Mouse (Mus musculus): ENCODE results near the gene Mad2l2.
"Not testable (repeated sequence)": the region's sequence is repeated elsewhere in the genome, so short reads cannot be mapped to it uniquely, and the experiment has no call there.

Gene Mad2l2

DNA sequence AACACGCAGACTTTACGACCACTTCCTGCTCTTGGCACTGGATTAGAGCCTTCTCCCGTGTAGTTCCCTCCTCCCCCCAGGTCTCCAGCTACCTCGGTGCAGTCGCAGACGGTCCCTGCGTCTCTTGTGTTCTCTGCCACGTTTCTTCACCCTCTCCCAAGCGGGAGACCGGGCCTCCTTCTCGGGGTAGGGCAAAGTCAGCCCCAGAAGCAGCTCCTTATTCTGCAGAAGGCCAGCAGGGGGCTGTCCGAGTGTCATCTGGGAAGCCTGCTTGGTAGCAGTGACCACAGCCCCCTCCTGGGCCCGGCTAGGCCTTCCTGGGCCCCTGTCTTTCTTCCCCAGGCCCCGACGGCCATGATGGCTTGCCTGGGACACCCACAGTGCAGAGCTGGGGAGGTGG lies 14.7 kb upstream of the Mad2l2 start:
- Histone ChIP-seq H3K36me3 (ENCODE audit: insufficient read depth, low read length) (no peaks in the 10 kb centered on the region), H3K27me3 (ENCODE audit: insufficient read depth, low read length) (no peaks in the 10 kb centered on the region; the same call in 1 of the 2 replicates), H3K4me3 (replicated peaks; ENCODE audit: low read length) (peak overlapping the region; percentile 46), H3K9me3 (ENCODE audit: low read length) (peaks cover 6% of the 10 kb centered on the region; the same call in 1 of the 2 replicates), H3K4me1 (replicated peaks; ENCODE audit: low read depth, low read length) (peaks cover 35% of the 10 kb centered on the region)
- TF ChIP-seq NANOG (IDR thresholded peaks at IDR 0.05; ENCODE audit: borderline replicate concordance, low read length) = no peak
- TF ChIP-seq CTCF (conservative IDR thresholded peaks at IDR 0.05; ENCODE audit: low read length) = no peak; the same call in 1 of the 2 replicates
- no peak for TF ChIP-seq POU5F1 (IDR thresholded peaks at IDR 0.05; ENCODE audit: borderline replicate concordance, low read length)

DNA sequence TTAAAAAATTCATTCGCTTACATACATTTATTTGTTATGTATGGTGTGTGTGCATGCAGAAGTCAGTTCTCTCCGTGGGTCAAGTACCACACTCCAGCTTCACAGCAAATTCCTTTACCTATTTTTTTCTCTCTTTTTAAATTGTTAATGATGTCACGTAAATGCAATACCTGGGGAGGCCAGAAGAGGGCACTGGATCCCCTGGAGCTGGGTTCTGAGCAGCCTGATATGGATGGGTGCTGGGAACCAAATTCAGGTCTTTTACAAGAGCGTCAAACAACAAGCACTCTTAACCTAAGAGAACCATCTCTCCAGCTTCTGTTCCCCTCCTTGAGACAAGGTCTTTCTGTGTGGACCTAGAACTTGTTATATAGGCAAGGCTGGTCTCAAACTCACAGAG lies 13.5 kb upstream of the Mad2l2 start:
- H3K27me3 ChIP-seq (ENCODE audit: insufficient read depth, low read length) = no peaks in the 10 kb centered on the region; the same call in 1 of the 2 replicates
- H3K4me1 ChIP-seq (replicated peaks; ENCODE audit: low read depth, low read length) = peaks cover 47% of the 10 kb centered on the region
- TF ChIP-seq NANOG (IDR thresholded peaks at IDR 0.05; ENCODE audit: borderline replicate concordance, low read length) (no peak), CTCF (conservative IDR thresholded peaks at IDR 0.05; ENCODE audit: low read length) (peak; percentile 50), POU5F1 (IDR thresholded peaks at IDR 0.05; ENCODE audit: borderline replicate concordance, low read length) (no peak)
- no peak overlapping the region for H3K4me3 ChIP-seq (replicated peaks; ENCODE audit: low read length)
- H3K36me3 ChIP-seq (ENCODE audit: insufficient read depth, low read length) = no peaks in the 10 kb centered on the region
- peaks cover 6% of the 10 kb centered on the region; the same call in 1 of the 2 replicates for H3K9me3 ChIP-seq (ENCODE audit: low read length)

DNA sequence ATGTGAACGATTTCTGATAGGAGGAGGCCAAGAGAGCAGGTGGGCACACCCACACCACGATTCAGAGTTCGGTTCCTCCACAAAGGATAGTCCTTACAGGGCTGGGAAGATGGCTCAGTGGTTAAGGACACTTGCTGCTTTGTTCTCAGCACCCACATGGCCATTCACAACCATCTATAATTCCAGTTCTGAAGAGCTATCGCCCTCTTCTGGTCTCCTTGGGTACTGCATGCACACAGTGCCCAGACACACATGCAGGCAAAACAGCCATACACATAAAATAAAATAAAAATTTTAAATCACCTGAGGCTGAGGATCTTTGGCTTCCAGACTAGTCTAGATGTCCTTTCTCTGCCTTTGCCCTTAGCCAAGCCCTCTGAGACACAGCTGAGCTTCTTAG lies 12.8 kb upstream of the Mad2l2 start:
- peaks cover 6% of the 10 kb centered on the region; the same call in 1 of the 2 replicates for H3K9me3 ChIP-seq (ENCODE audit: low read length)
- H3K4me3 ChIP-seq (replicated peaks; ENCODE audit: low read length) = no peak overlapping the region
- peaks cover 47% of the 10 kb centered on the region for H3K4me1 ChIP-seq (replicated peaks; ENCODE audit: low read depth, low read length)
- H3K36me3 ChIP-seq (ENCODE audit: insufficient read depth, low read length) = no peaks in the 10 kb centered on the region
- H3K27me3 ChIP-seq (ENCODE audit: insufficient read depth, low read length) = no peaks in the 10 kb centered on the region; the same call in 1 of the 2 replicates
- TF ChIP-seq CTCF (conservative IDR thresholded peaks at IDR 0.05; ENCODE audit: low read length) = peak; percentile 94
- no peak for TF ChIP-seq POU5F1 (IDR thresholded peaks at IDR 0.05; ENCODE audit: borderline replicate concordance, low read length)
- TF ChIP-seq NANOG (IDR thresholded peaks at IDR 0.05; ENCODE audit: borderline replicate concordance, low read length) = no peak

DNA sequence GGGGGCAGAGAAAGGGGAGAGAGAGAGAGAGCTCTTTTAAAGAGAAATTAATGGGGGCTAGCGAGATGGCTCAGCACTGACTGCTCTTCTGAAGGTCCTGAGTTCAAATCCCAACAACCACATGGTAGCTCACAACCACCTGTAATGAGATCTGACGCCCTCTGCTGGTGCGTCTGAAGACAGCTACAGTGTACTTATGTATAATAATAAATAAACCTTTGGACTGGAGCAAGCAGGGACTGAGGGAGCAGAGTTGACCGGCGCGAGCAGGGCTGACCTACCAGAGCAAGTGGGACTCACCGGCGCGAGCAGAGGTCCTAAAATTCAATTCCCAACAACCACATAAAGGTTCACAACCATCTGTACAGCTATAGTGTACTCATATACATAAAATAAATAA lies 10.6 kb upstream of the Mad2l2 start:
- TF ChIP-seq CTCF (conservative IDR thresholded peaks at IDR 0.05; ENCODE audit: low read length) = 0 out of 2 replicates have a peak, but pooled peaks have one; percentile 7

DNA sequence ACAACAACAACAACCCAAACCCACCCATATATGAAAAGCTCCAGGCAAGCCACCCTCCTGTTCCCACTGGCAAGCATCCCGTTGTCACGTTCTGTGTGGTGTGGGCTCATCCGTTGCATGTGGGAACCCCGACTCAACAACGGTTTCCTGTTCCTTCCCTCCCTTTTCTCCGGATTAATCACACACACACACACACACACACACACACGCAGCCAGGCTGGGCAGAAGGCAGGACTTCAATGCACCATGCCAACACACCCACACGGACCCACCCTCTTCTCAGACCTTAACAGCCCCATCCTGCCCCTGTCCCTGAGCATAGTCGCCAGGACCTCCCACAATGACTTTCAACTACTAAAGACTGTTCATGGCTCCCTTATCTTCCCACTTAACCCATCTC lies 9.6 kb upstream of the Mad2l2 start:
- no peak for TF ChIP-seq NANOG (IDR thresholded peaks at IDR 0.05; ENCODE audit: borderline replicate concordance, low read length)
- no peaks in the 10 kb centered on the region for H3K36me3 ChIP-seq (ENCODE audit: insufficient read depth, low read length)
- peaks cover 11% of the 10 kb centered on the region for H3K27me3 ChIP-seq (ENCODE audit: insufficient read depth, low read length)
- no peak overlapping the region for H3K4me3 ChIP-seq (replicated peaks; ENCODE audit: low read length)
- H3K9me3 ChIP-seq (ENCODE audit: low read length) = peaks cover 6% of the 10 kb centered on the region; the same call in 1 of the 2 replicates
- H3K4me1 ChIP-seq (replicated peaks; ENCODE audit: low read depth, low read length) = peaks cover 43% of the 10 kb centered on the region

More for the DNA sequence above, 10.6 kb upstream of the Mad2l2 start:
- H3K4me1 ChIP-seq (replicated peaks; ENCODE audit: low read depth, low read length) = peaks cover 53% of the 10 kb centered on the region
- H3K36me3 ChIP-seq (ENCODE audit: insufficient read depth, low read length); H3K9me3 ChIP-seq (ENCODE audit: low read length); H3K4me3 ChIP-seq (replicated peaks; ENCODE audit: low read length); H3K27me3 ChIP-seq (ENCODE audit: insufficient read depth, low read length): not testable (repeated sequence)

DNA sequence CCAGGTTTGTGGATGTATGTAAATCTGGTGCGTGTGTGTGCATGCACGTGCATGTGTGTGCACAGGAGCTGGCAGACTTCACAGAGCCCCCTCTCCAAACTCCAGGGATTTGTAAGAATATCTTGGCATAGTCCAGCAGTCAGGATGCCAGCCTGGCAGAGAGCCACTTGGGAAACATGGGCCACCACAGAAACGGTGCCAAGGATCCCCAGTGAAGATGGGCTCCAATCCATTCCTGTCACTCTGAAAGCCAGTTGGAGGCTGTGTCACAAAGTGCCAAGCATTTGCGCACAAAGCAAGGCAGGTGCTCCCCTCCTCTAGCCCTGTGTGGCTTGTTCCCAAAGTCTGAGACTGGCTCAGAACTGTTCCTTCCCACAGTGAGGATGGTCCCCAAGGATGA lies 8.8 kb upstream of the Mad2l2 start:
- no peak overlapping the region for H3K4me3 ChIP-seq (replicated peaks; ENCODE audit: low read length)
- TF ChIP-seq CTCF (conservative IDR thresholded peaks at IDR 0.05; ENCODE audit: low read length) (no peak), POU5F1 (IDR thresholded peaks at IDR 0.05; ENCODE audit: borderline replicate concordance, low read length) (no peak), NANOG (IDR thresholded peaks at IDR 0.05; ENCODE audit: borderline replicate concordance, low read length) (no peak)
- no peaks in the 10 kb centered on the region for H3K36me3 ChIP-seq (ENCODE audit: insufficient read depth, low read length)
- peaks cover 6% of the 10 kb centered on the region; the same call in 1 of the 2 replicates for H3K9me3 ChIP-seq (ENCODE audit: low read length)
- H3K4me1 ChIP-seq (replicated peaks; ENCODE audit: low read depth, low read length) = peaks cover 39% of the 10 kb centered on the region
- H3K27me3 ChIP-seq (ENCODE audit: insufficient read depth, low read length) = peaks cover 13% of the 10 kb centered on the region

DNA sequence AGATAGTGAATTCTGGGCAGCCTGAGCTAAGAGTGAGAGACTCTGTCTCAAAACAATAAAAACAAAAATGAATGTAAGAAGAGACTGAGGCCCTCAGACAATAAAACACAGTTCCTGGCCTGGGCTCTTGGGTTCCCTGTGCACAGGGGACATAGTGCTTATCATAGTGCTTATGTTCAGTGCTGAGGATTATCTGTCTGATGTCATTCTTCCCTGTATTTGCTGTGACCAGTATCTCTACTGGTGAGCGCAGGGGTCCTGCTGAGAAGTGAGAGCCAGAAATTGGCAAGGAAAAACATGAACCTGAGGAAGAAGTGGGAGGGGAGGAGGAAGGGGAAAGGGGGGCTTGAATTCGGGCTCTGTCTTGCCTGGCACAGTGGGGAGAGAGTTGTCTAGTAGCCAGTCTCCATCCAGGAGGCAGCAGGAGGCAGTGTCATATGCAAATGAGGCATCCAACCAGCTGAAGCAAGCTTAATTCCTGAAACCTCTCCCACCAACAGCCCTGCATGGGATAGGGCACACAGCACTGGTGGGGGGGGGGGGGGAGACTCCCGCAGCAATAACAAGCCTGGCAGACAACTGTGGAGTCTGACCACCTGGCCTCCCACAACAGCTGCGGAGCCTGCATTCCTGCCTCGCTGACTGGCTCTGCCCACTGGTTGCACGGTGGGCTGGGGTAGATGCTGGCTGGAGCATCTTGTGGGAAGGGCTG lies 8.0 kb upstream of the Mad2l2 start:
- H3K9me3 ChIP-seq (ENCODE audit: low read length) = peaks cover 3% of the 10 kb centered on the region; the same call in 1 of the 2 replicates
- peak overlapping the region; percentile 29; the same call in 1 of the 2 replicates for H3K4me3 ChIP-seq (replicated peaks; ENCODE audit: low read length)
- peaks cover 39% of the 10 kb centered on the region for H3K4me1 ChIP-seq (replicated peaks; ENCODE audit: low read depth, low read length)
- peaks cover 16% of the 10 kb centered on the region for H3K27me3 ChIP-seq (ENCODE audit: insufficient read depth, low read length)
- TF ChIP-seq POU5F1 (IDR thresholded peaks at IDR 0.05; ENCODE audit: borderline replicate concordance, low read length) (no peak), NANOG (IDR thresholded peaks at IDR 0.05; ENCODE audit: borderline replicate concordance, low read length) (no peak), CTCF (conservative IDR thresholded peaks at IDR 0.05; ENCODE audit: low read length) (no peak)
- H3K36me3 ChIP-seq (ENCODE audit: insufficient read depth, low read length) = no peaks in the 10 kb centered on the region

DNA sequence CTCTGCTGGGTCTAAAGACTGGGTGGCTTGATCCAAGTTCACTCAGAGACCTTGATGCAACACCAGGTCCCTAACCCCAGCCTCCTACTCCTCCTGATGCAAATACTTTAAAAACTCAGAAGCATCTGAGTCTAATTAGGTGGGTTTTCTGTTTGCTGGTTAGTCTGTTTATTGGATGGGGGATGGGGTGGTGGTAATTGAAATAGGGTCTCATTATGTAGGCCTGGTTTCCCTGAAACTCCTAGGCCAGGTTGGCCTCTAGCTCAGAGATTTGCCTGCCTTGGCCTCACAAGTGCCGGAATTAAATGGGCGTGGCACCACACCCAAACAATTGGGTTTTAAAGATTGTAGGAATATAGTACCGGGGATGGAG lies 7.5 kb upstream of the Mad2l2 start:
- Histone ChIP-seq H3K27me3 (ENCODE audit: insufficient read depth, low read length) (peaks cover 21% of the 10 kb centered on the region), H3K4me3 (replicated peaks; ENCODE audit: low read length) (peak overlapping the region; percentile 29; the same call in 1 of the 2 replicates), H3K9me3 (ENCODE audit: low read length) (no peaks in the 10 kb centered on the region), H3K4me1 (replicated peaks; ENCODE audit: low read depth, low read length) (peaks cover 39% of the 10 kb centered on the region), H3K36me3 (ENCODE audit: insufficient read depth, low read length) (no peaks in the 10 kb centered on the region)
- TF ChIP-seq NANOG (IDR thresholded peaks at IDR 0.05; ENCODE audit: borderline replicate concordance, low read length) (no peak), POU5F1 (IDR thresholded peaks at IDR 0.05; ENCODE audit: borderline replicate concordance, low read length) (no peak), CTCF (conservative IDR thresholded peaks at IDR 0.05; ENCODE audit: low read length) (no peak)

DNA sequence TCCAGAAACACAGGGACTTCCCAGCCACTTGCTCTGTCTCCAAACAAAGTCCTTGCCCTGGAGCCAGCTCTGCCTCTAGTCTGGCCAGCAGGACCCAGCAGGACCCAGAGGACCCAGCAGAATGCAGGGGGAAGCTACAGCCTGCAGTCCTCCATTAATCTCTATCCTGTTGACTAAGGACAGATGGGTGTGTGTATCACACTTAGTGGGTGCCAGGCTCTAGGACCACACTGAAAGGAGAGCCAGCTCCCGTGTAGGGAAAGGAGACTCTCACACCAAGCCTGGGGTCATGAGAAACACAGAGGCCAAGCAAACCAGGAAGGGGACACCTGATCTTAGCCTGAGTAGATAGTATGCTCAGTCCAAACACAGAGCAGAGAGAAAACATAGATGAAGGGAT lies 1.9 kb upstream of the Mad2l2 start:
- Histone ChIP-seq H3K4me3 (replicated peaks; ENCODE audit: low read length) (no peak overlapping the region), H3K9me3 (ENCODE audit: low read length) (no peaks in the 10 kb centered on the region), H3K27me3 (ENCODE audit: insufficient read depth, low read length) (peaks cover 74% of the 10 kb centered on the region), H3K36me3 (ENCODE audit: insufficient read depth, low read length) (no peaks in the 10 kb centered on the region), H3K4me1 (replicated peaks; ENCODE audit: low read depth, low read length) (peaks cover 24% of the 10 kb centered on the region)
- no peak for TF ChIP-seq CTCF (conservative IDR thresholded peaks at IDR 0.05; ENCODE audit: low read length)
- no peak for TF ChIP-seq NANOG (IDR thresholded peaks at IDR 0.05; ENCODE audit: borderline replicate concordance, low read length)
- no peak for TF ChIP-seq POU5F1 (IDR thresholded peaks at IDR 0.05; ENCODE audit: borderline replicate concordance, low read length)
